Mouse (Mus musculus) liver (tissue): ENCODE measurements around the gene Fbxl2.
A peak's percentile ranks its signal among the peaks of the same experiment; 100 is the strongest.
"Not testable (repeated sequence)": the region's sequence is repeated elsewhere in the genome, so short reads cannot be mapped to it uniquely, and the experiment has no call there.

Experiments
- DNase-seq: peaks from one replicate; pipeline ENCODE4 v3.0.0-alpha.2; 2020; ENCODE audit warnings: mixed read lengths

The Fbxl2 gene

DNA sequence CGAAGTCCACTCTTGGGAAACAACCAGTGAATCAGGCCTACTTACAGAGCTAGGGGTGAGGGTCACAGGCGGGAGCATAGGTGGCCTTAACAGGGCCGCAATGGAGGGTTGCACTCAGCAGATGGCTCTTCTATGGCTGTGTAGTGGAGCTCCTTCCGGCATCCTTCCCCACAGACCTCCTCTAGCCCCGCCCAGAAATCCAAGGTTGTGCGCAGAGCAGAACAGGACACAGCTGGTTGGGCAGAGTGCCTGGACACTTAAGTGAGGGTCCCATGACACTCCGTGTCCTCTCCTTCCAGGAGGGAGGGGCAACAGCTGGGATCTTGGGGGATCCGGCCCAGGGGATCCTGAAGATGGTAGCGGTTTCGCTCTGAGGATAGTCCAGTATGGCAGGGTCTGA lies at the start of gene Fbxl2:
Fbxl2 (minus strand) TSS at position 164 of the 400 bp plus-strand sequence.
- no peak for DNase-seq

DNA sequence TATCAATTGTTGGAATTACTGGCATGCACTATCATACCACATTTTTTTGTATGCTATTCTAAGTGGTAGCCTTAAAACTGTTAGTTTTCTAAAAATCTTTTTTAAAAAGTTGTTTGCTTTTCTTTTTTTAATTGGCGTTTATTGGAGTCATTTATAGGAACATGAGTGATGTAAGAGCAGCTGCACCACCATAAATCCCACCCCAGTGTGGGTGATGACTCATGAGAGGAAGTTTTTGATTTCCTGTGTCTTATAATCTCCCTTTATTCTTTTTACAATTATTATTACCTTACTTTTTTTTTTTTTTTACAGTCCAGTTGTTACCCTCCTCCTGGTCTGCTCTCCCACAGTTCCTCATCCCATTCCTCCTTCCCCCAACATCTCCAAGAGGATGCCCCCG lies 48.9 kb upstream of the Fbxl2 start:
- DNase-seq = no peak

DNA sequence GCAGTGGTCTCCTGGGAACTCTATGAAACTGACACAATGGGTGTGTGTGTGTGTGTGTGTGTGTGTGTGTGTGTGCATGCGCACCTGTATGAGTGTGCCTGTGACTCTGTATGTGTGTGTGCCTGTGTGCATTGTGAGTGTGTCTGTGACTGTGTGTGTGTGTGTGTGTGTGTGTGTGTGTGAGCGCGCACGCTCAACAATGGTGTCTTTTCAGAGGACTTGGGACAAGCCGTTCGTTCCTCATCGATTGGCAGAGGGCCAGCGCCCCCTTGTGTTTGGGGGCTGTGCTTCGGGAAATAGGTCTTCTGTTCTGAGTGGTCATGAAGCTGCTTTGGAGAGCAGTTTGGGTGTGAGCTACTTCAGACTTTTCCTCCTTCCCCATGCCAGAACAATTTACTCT lies 46.2 kb upstream of the Fbxl2 start:
- DNase-seq = peak; percentile 49

DNA sequence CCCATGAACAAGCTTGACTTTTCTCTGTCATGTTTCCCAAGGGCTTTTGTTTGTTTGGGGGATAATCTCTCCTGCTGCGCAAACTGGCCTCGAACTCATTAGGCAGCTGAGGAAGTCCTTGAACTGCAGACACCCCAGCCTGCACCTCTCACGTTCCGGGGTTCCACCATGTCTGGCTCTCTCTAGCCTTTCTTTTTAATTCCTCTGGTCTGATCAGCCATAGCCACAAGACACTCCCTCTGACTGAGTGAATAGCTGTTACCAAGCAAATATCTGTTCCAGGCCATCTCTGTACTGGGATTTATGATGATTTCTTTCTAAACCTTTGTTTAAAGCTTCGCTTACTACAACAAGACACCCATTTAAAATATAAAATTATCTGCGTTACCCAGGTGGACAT lies 42.9 kb upstream of the Fbxl2 start:
- not testable (repeated sequence) for DNase-seq

DNA sequence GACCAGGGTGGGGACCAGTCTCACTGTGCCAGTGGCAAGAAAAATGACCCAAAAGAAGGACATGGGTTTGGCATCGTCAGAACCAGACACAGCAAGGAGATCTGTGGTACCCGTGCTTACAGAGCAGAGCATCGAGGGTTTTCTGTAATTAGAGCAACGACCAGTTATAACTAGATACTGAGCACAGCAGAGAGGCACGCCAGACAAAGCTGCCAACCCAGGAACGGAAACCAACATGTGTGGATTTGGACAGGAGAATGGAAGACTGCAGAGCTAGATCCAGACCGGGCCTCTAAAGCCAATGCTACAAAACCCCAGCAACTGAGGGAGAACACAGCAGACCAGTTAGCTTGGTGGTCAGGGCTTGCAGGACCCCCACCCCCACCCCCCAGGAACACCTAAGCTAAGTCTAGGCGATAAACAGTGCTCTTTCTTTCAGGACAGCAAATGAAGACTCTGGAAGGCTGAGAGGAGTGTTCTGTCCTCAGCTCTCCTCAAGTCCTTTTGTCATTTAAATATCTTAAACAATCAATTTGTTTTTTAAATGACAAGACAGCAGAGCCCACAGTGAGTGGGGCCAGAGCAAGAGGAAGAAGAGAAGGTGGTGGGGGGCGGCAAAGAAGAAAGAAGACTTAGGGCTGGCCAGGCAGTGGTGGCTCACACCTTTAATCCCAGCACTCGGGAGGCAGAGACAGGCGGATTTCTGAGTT lies 41.3 kb upstream of the Fbxl2 start:
- no peak for DNase-seq

DNA sequence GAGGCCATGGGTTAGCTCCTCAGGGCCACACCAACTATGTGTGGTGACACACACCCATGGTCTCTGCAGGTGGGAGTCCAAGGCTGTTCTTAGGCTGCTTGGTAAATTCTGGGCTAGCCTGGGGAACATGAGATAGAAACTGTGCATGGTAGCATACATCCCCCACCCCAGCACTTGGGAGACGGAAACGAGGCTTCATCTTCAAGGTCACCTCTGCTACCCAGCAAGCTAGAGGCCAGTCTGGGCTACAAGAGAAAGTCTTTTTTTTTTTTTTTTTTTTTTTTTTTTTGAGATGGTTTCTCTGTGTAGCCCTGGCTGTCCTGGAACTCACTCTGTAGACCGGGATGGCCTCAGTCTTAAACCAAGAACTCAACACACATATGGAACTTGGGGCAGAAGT lies 40.4 kb upstream of the Fbxl2 start:
- DNase-seq = no peak

DNA sequence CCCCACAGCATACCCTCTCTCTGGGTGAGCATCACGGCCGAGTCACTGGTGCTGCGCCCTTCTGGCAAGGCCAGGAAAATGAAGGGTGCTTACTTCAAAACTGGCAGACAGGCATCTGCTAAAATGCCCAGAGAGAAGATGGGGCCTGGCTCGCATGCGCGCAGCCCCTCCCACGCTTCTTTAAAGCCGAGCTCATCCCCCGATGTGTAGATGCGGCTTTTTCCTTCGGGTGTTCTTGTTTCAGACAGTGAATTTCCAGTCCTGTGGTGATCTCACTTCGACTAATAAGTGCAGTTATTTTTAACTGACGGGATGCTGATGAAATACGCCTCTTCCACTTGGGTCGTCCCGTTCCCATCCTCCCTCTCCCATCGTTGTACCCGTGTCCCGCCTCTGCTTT lies 27.7 kb upstream of the Fbxl2 start:
- DNase-seq = no peak

DNA sequence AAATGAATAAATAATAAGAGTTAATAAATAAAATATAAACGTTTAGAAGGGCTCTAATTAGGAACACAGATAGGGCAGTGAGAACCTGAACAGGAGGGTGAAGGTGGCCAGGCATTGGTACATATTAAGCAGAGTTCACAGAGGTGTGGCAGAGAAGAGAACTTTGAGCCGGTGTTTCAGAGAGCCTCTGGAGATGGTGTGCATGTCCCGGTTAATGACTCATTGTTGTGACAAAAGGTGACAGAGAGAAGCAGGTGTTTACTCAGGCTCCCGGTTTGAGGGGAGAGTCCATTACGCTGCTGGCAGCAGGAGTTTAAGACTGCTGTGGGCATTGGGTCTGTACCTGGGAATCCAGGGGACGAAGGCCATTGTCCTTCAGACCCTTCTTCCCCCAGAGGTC lies 23.4 kb upstream of the Fbxl2 start:
- DNase-seq = no peak

DNA sequence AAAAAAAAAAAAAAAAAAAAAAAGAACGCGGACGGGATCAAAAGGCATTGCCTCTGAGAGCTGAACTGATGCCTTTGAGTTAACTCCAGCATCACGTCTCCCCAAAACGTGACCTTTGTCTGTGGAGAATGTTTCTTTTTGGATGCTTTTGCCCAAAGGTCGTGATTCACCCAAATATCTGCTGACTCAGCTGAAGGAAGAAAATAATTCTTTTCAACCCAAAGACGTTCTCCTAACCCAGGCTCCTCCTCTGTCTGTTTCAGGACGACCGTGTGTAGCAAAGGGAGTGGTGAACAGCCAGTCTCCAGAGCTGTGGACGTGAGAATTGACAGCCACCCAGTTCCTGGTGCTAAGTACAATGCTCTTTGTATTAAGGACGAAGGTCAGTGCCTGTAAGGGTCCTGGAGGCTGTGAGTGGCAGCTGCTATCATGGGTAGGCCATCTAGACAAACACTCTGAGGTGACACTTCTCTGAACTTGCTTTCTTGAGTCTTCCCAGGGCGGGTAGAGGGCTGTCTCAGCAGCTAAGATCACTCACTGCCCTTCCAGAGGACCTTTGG lies 22.6 kb upstream of the Fbxl2 start:
- DNase-seq = no peak

DNA sequence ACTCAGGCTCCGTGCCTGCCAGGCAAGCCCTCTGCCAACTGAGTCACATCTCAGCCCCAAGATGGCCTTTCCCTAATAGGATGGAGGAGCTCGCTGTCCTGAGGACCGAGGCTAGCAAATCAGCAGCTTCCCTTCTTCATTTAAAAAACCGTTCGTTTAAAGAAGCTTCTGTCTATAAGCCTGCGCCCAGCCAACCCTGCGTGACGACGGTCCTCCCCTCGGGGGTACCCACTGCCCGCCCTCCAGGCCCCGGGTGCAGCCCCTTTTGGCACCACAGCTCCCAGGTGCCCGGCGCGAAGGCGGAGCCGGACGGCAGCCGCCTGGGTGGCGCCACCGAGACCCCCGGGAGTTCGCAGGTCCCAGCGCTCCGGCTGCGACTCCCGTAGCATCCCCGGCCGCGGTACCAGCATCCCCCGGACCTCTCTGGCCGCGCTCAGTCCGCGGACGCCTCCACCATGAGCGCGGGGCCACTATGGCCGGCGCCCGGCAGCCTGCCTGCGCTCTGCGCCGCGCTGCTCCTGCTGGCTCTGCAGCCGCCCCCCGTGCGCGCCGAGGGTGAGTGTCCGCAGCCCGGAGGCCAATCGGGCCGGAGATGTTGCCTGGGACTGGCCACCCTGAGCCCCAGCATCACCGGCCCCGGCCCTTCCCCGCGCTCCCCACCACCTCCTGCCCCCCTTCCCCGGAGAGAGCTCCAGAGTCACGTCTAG lies 11.3 kb upstream of the Fbxl2 start, which contains the start of gene Susd5:
Susd5 (plus strand) TSS at position 51 of the 707 bp plus-strand sequence.
- no peak for DNase-seq

DNA sequence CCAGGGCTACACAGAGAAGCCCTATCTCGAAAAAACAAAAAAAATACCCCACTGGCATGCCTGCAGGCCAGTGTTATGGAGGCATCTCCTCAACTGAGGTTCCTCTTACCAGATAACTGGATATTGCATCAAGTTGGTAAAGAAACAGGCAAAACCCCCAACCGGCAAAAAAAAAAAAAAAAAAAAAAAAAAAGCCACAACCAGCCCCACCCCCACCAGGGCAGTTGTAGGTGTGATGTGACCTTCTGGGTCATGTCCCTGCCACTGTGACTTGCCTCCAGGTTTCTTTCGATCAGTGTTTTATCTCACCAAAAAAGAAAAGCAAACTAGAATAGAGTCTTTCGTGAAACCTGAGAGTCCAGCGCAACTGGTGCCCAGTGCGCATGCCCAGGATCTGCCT lies 6.9 kb upstream of the Fbxl2 start:
- no peak for DNase-seq

DNA sequence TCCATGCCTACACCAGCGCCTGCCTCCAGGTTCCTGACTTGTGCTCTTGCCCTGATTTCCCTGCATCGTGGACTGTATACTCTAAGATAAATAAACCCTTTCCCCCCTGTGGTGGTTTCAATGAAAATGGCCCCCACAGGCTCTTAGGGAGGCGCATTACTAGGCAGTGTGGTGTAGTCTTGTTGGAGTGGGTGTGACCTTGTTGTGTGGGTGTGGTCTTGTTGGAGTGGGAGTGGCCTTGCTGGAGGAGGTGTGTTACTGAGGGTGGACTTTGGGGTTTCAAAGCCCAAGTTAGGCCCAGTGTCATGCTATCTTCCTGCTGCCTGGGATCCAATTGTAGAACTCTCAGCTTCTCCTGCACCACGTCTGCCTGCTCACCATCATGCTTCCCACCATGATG lies 6.0 kb upstream of the Fbxl2 start:
- DNase-seq = no peak

DNA sequence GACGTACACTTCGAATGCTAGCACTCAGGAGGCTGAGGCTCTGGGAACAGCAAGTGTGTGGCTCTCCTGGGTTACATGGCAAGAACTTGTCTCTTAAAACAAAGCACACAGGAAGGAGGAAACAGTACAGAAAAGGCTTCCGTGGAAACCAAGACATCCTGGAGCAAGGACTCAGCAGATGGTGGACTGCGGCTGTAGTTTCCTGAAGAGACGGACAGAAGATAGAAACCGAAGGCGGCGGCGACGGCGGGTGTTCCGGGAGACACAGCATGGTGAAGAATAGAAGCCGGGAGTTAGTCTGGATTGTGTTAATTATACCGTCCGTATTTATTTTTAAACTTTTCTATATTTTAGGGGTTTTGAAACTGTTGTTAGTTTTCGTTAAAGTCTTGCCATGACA lies 4.8 kb upstream of the Fbxl2 start:
- no peak for DNase-seq

DNA sequence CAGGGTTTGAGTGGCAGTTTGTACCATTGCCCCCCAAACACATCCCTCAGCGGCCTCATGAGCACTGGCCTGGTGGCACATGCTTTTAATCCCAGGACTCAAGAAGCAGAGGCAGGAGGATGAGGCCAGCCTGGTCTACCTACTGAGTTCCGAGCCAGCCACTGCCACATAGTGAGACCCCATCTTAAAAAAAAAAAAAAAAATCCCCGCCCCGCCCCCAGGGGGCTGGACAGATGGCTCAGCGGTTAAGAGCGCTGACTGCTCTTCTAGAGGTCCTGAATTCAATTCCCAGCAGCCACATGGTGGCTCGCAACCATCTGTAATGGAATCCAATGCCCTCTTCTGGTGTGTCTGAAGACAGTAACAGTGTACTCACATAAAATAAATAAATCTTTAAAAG lies 4.1 kb upstream of the Fbxl2 start:
- no peak for DNase-seq

DNA sequence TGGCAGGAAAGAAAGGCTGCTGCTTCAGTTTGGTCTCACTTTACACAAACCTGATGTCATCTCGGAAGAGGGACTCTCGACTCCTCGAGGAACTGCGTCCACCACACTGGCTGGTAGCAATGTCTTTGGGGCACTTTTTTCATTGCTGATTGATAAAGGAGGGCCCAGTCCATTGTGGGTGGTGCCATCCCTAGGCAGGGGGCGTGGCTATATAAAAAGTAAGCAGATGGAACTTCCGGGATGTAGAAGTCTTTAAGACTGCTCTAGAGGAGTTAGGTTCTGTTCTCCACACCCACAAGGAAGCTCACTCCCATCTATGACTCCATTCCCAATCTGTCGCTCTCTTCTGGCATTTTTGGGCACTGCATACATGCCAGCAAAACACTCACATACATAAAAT lies 685 bp upstream of the Fbxl2 start:
- no peak for DNase-seq

DNA sequence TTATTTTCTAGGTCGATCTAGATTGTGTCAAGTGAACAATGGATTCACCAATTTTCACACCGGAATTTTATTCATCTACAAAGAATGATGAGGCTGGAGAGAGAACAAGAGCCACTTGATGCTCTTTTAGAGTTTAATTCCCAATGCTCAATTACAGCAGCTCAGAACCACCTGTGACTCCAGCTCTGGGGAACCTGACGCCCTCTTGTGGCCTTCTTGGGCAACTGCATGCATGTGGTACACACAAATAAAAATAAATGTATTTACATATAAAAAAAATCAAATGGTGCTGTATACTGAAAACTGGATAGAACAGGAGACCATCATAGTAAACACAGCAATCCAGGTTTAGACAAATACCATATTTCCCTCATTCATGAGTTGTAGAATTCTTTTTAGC lies 1.5 kb downstream of the Fbxl2 start:
- DNase-seq = peak; percentile 18

DNA sequence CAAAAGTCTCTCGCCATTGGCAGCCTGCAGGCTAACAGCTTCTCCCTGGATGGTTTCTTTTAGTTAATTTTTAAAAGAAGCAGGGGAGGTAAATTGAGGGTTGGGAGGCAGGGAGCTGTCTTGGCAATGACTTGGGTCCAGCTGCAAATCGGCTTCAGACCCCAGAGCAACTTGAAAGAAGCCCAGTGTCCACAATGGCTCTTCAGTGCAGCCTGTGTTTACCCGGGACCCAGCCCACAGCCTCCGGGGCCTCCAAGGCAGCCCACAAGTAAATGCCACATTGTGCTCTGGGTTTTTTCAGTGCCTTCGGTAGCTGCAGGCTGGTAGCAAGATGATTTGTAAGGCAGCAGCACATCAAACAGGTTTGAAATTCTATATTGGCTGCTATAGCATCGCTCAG lies 3.5 kb downstream of the Fbxl2 start:
- DNase-seq = no peak

DNA sequence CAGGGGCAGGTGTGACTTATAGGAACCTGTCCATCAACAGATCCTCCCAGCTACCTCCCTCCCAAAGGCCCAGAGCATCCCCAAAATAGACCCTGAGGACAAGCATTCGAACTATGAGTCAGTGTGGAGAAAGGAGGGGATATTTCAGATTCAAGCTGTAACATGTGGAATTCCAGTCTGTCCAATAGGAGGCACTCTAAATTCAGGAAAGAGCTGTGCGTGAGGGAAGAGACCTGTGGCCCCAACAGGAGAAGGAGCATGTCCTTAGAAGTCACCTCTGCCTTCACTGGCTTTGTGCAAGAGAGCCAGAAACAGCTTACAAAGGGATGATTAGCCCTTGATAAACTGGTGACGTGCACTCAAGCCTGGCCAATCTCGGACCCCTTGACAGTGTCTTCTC lies 5.0 kb downstream of the Fbxl2 start:
- DNase-seq = no peak

DNA sequence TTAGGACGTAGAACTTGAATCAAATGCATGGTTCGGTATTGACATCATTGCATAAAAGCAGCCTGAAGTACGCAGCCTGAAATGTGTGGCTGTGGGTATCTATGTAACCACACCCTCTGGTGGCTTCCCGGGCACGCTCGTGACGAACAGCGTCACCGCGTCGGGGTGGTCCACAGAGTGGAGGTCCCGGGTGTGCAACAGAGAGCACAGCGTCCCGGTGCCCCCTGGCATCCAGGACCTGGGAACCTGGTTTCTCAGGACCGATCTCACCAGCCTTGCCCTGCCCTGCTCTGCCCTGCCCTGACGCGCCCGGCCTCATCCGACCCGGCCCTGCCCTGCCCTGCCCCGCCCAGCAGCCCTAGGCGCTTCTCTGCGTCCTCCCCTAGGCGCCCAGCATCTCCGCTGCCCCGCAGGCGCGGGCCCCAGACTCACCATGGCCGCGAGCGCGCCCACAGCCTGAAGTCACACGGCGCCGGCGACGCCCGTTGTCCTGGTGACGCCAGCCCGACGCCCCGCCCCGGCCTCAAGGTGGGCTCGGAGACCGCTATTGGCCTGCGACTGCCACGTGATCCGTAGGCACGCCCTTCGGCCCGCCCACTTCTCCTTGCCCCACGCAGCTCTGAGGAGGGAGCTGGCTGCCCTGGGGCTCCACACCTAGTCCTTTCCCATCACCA lies 19.6 kb downstream of the Fbxl2 start:
- peak; percentile 85 for DNase-seq

DNA sequence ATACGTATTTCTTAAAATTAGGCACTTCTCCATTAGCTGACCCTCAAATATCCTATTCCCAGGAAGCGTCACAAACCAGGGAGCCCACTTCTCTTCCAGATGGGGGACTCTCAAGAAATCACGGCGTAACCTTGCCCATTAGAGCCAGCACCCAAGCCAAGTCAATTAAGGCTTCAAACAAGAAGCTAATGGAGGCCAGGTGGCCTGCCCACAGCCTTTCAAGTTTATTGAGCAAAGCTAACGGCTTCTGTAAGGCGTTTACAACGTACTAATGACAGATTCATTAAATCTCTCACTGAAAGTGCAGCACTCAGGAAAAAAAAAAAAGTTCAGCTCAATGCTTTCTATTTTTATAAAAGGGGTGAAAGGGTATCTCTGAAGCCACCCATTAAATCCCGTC lies 20.1 kb downstream of the Fbxl2 start:
- DNase-seq = no peak

DNA sequence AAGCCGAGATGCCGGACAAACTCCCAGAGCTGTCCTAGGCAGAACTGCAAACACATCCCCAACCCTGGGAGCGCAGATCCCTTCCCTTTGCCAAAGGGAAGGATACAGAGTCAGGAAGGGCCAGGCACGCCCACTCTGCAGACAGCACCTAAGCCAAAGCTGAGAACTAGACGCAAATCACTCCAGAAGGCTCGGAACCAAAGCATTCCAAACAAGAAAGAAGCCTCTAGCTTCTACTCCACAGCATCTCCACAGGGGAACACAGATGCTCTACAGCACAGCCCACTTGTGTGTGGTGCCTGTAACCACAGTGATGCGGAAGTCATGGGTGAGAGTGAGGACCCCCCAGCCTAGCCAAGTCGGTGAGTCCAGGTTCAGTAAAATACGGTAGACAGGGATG lies 20.8 kb downstream of the Fbxl2 start:
- no peak for DNase-seq

DNA sequence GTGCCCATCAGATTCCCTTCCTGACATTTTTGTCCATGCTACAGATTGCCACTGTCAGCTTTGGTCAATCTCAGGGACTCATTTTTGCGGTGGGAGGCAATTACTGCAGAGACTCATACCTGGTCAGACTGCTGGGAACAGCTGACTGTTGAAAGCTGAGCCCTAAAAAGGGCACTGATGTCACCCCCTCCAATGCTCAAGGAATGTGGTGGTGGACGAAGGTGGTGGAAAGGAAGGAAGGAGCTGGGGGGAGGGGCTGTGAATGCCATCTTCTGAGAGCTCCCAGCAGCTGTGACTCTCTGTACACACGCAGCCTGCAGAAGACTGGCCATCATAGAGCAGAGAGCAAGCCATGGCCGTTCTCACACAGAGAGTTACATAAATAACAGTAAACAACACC lies 23.9 kb downstream of the Fbxl2 start:
- no peak for DNase-seq

DNA sequence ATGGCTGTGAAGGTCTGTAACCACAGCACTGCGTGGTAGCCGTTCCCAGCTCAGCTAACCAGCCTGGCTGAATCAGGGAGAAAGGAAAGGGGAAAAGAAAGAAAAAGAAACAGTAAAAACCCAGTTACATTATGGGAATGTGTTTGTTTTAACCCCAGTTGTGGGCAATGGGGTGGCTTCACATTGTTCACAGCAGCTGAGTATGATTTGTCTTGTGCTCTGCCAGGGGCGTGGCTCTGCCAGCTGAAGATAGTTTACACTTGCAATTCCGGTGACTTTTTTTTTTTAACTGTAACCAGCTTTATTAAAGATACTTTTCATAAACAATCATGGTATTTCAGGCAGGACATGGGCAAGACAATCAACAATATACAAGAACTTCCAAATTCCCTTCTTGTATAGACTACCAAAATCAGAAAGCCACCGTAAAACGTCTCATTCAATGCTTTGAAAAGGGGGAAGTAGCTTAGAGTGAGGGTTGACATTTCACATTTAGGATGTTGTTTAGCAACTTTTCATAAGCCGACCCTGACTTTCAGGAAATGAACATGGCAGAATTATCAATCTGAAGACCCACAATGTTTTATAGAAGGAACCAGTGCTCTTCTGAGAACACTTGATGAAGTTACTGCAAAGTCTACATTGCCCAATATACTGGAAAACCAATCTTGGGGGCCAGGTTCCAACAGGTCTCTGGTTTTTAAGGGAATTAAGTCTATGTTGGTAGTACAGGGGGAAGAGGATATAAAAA lies 26.8 kb downstream of the Fbxl2 start:
- DNase-seq = no peak
